In the genomic region with DNA sequence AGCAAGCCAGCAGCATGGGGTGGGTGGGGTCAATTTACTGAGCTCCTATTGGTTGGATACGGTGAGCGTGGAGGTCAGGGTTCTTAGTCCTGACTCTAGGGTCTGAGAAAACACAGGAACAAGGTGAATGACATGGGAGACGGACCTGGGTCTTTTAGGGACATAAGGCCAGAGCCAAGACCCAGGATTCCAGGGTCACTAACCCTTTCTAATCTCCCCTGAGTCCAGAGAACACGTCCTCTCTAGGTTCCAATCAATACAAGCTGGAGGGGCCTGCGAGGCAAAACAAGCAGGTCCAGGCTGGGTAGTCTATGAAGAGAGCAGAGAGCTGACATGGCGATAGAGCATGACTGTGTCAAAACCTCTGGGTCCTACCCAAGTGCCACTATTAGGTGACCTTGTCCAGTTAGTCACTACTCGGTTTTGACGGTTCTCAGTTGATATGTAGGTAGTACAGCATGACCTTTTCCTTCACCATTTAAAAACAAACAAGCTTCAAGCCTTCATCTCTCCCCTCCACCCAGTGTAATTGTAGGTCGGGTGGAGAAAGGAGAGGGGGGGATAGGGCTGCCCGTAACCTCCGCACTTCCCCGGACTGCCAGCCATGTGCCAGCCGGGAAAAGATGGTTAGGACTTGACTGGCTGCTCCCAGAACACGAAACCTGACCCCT, we compare ENCODE assay signal across 8 mouse cellular contexts. TPM values are rescaled to one million over a fixed set of nuclear protein-coding genes. Genes with fewer than 3 reads are reported as not detected.
DNase-seq lines count a peak whose midpoint lies in the region; ATAC-seq and TF ChIP-seq lines count a peak whose summit lies in the region.

No protein-coding gene starts in this region.

- no peak for TF ChIP-seq CTCF in intestine, postnatal 0 days (IDR thresholded peaks at IDR 0.05; ENCODE audit: low read depth)

- no peaks in the 10 kb centered on the region for H3K9me3 ChIP-seq in forebrain, embryonic 16.5 days (ENCODE audit: control insufficient read depth, low read length)
- no peaks in the 10 kb centered on the region for H3K9me3 ChIP-seq in intestine, postnatal 0 days (ENCODE audit: control insufficient read depth)
- no peaks in the 10 kb centered on the region for H3K9me3 ChIP-seq in midbrain, embryonic 13.5 days

- H3K4me3 ChIP-seq in forebrain, embryonic 16.5 days (replicated peaks; ENCODE audit: low read length) = peak overlapping the region; percentile 71
- peak overlapping the region; percentile 57 for H3K4me3 ChIP-seq in intestine, postnatal 0 days (ENCODE audit: low read depth, low read length)
- H3K4me3 ChIP-seq in midbrain, embryonic 13.5 days (replicated peaks) = peak overlapping the region; percentile 61

- 9% methylated on average over 14 of the region's 14 CpGs for WGBS in forebrain, embryonic 16.5 days
- 15% methylated on average over 14 of the region's 14 CpGs for WGBS in intestine, postnatal 0 days
- 6% methylated on average over 14 of the region's 14 CpGs for WGBS in midbrain, embryonic 13.5 days

- peaks cover 19% of the 10 kb centered on the region for H3K4me1 ChIP-seq in forebrain, embryonic 16.5 days (replicated peaks; ENCODE audit: control insufficient read depth, insufficient read depth, low read length)
- H3K4me1 ChIP-seq in intestine, postnatal 0 days (replicated peaks; ENCODE audit: control insufficient read depth, insufficient read depth, low read length) = no peaks in the 10 kb centered on the region; the same call in 1 of the 2 replicates
- H3K4me1 ChIP-seq in midbrain, embryonic 13.5 days (replicated peaks) = peaks cover 25% of the 10 kb centered on the region

- peak overlapping the region; percentile 97 for H3K4me2 ChIP-seq in forebrain, embryonic 16.5 days (ENCODE audit: low read length)
- H3K4me2 ChIP-seq in intestine, postnatal 0 days (replicated peaks; ENCODE audit: low read depth) = peak overlapping the region; percentile 98
- H3K4me2 ChIP-seq in midbrain, embryonic 13.5 days (replicated peaks) = peak overlapping the region; percentile 99

- ATAC-seq in forebrain, embryonic 16.5 days = peak; percentile 11; the same call in 1 of the 2 replicates
- peak; percentile 40; the same call in 1 of the 2 replicates for ATAC-seq in intestine, postnatal 0 days
- ATAC-seq in midbrain, embryonic 13.5 days = peak; percentile 32

- DNase-seq in thymus, postnatal 4 days = peak; percentile 17
- no peak for DNase-seq in thymus, postnatal 10 days (ENCODE audit: low spot score in 2 of 2)
- DNase-seq in cerebellum, adult 8-10 months = no peak
- no peak for DNase-seq in T-cell, adult 2 months (ENCODE audit: low spot score)
- no peak for DNase-seq in layer of hippocampus, postnatal 14 days (ENCODE audit: low spot score in 2 of 2)

- H3K27me3 ChIP-seq in forebrain, embryonic 16.5 days (replicated peaks; ENCODE audit: control insufficient read depth, insufficient read depth, low read length) = no peaks in the 10 kb centered on the region
- no peaks in the 10 kb centered on the region for H3K27me3 ChIP-seq in intestine, postnatal 0 days (replicated peaks; ENCODE audit: control insufficient read depth, insufficient read depth, low read length)
- peaks cover 7% of the 10 kb centered on the region for H3K27me3 ChIP-seq in midbrain, embryonic 13.5 days

- H3K9ac ChIP-seq in forebrain, embryonic 16.5 days (replicated peaks; ENCODE audit: low read depth, low read length) = peak overlapping the region; percentile 77
- peak overlapping the region; percentile 59 for H3K9ac ChIP-seq in intestine, postnatal 0 days (ENCODE audit: low read depth, low read length)
- peak overlapping the region; percentile 77 for H3K9ac ChIP-seq in midbrain, embryonic 13.5 days (replicated peaks)

- no peaks in the 10 kb centered on the region for H3K36me3 ChIP-seq in forebrain, embryonic 16.5 days (ENCODE audit: control insufficient read depth, insufficient read depth)
- H3K36me3 ChIP-seq in intestine, postnatal 0 days (ENCODE audit: control insufficient read depth, insufficient read depth) = peaks cover 11% of the 10 kb centered on the region; the same call in 1 of the 2 replicates
- H3K36me3 ChIP-seq in midbrain, embryonic 13.5 days = no peaks in the 10 kb centered on the region

- H3K27ac ChIP-seq in forebrain, embryonic 16.5 days (ENCODE audit: low read length) = peak overlapping the region; percentile 86; the same call in 1 of the 2 replicates
- H3K27ac ChIP-seq in intestine, postnatal 0 days (ENCODE audit: low read depth, low read length) = 0 out of 2 replicates have a peak overlapping the region, but pooled peaks have one; percentile 74
- H3K27ac ChIP-seq in midbrain, embryonic 13.5 days = no peak overlapping the region

RNA-seq across cellular contexts. Expression of a gene that starts 1.4 kb away (rescaled TPM):
- 169 and 179 TPM in 2 replicates for polyA plus RNA-seq in forebrain, embryonic 16.5 days (2015; fragmentation: Nextera tagmentation; extraction: Ambion mirVana)
- polyA plus RNA-seq in intestine, postnatal 0 days (2015; fragmentation: Nextera tagmentation; extraction: Ambion mirVana) = 24.9 and 27.1 TPM in 2 replicates
- polyA plus RNA-seq in midbrain, embryonic 13.5 days (2015; fragmentation: Nextera tagmentation; extraction: Ambion mirVana) = 66.6 and 69.7 TPM in 2 replicates
- 100 to 1,000 TPM; 696 to 763 TPM for total RNA-seq in layer of hippocampus, postnatal 14 days (2021)

RNA-seq across cellular contexts. Expression of a gene that starts 5.7 kb away (rescaled TPM):
- polyA plus RNA-seq in forebrain, embryonic 16.5 days (2015; fragmentation: Nextera tagmentation; extraction: Ambion mirVana) = not detected in 2 replicates
- polyA plus RNA-seq in intestine, postnatal 0 days (2015; fragmentation: Nextera tagmentation; extraction: Ambion mirVana) = not detected in 2 replicates
- polyA plus RNA-seq in midbrain, embryonic 13.5 days (2015; fragmentation: Nextera tagmentation; extraction: Ambion mirVana) = not detected in 2 replicates
- total RNA-seq in layer of hippocampus, postnatal 14 days (2021) = not detected

RNA-seq across cellular contexts. Expression of a gene that starts 10.0 kb away (rescaled TPM):
- not detected in 2 replicates for polyA plus RNA-seq in forebrain, embryonic 16.5 days (2015; fragmentation: Nextera tagmentation; extraction: Ambion mirVana)
- polyA plus RNA-seq in intestine, postnatal 0 days (2015; fragmentation: Nextera tagmentation; extraction: Ambion mirVana) = not detected in 2 replicates
- polyA plus RNA-seq in midbrain, embryonic 13.5 days (2015; fragmentation: Nextera tagmentation; extraction: Ambion mirVana) = not detected in 2 replicates
- under 1 TPM in 1 of 2 experiments, not detected in 1; 0.23 TPM for total RNA-seq in layer of hippocampus, postnatal 14 days (2021)

RNA-seq across cellular contexts. Expression of a gene that starts 19.8 kb away (rescaled TPM):
- polyA plus RNA-seq in forebrain, embryonic 16.5 days (2015; fragmentation: Nextera tagmentation; extraction: Ambion mirVana) = 1.5 and 2.6 TPM in 2 replicates
- 0.38 and 0.57 TPM in 2 replicates for polyA plus RNA-seq in intestine, postnatal 0 days (2015; fragmentation: Nextera tagmentation; extraction: Ambion mirVana)
- polyA plus RNA-seq in midbrain, embryonic 13.5 days (2015; fragmentation: Nextera tagmentation; extraction: Ambion mirVana) = 1.8 and 2.0 TPM in 2 replicates
- 1 to 10 TPM; 4.7 to 5.6 TPM for total RNA-seq in layer of hippocampus, postnatal 14 days (2021)

RNA-seq across cellular contexts. Expression of a gene that starts 27.9 kb away (rescaled TPM):
- polyA plus RNA-seq in forebrain, embryonic 16.5 days (2015; fragmentation: Nextera tagmentation; extraction: Ambion mirVana) = 69.0 and 94.7 TPM in 2 replicates
- 16.9 and 19.7 TPM in 2 replicates for polyA plus RNA-seq in intestine, postnatal 0 days (2015; fragmentation: Nextera tagmentation; extraction: Ambion mirVana)
- 82.7 and 87.6 TPM in 2 replicates for polyA plus RNA-seq in midbrain, embryonic 13.5 days (2015; fragmentation: Nextera tagmentation; extraction: Ambion mirVana)
- total RNA-seq in layer of hippocampus, postnatal 14 days (2021) = 10 to 100 TPM; 34.9 to 38.9 TPM
